Mouse (Mus musculus): ENCODE results near the gene Slc46a3. TPM values are rescaled to one million over a fixed set of nuclear protein-coding genes. Genes with fewer than 3 reads are reported as not detected.

Slc46a3 gene
- polyA plus RNA-seq (2016; fragmentation: Nextera tagmentation; extraction: Ambion mirVana), result 3.5 and 3.6 TPM in 2 replicates

GRCm38 (mm10) chr5:147894455-147895076 lies at the start of gene Slc46a3:
Slc46a3 (minus strand) TSS chr5:147894815.
- H3K27ac ChIP-seq, result no peak within 1 kb of the TSS
- peak within 1 kb of the TSS; percentile 59 for H3K9ac ChIP-seq
- peaks cover 18% of the 10 kb centered on the region for H3K4me1 ChIP-seq
- peak; percentile 99 for ATAC-seq (ENCODE audit: low FRiP score)
- peak within 1 kb of the TSS; percentile 97 for H3K4me2 ChIP-seq (replicated peaks)
- no peaks in the 10 kb centered on the region for H3K9me3 ChIP-seq (replicated peaks)
- H3K27me3 ChIP-seq, result peaks cover 24% of the 10 kb centered on the region
- WGBS, result under 1% methylated on average over 47 of the region's 47 CpGs
- no peaks in the 10 kb centered on the region for H3K36me3 ChIP-seq
- H3K4me3 ChIP-seq, result peak within 1 kb of the TSS; percentile 67

- Histone ChIP-seq H3K27ac (no peak overlapping the region), H3K9me3 (replicated peaks) (no peaks in the 10 kb centered on the region), H3K4me1 (no peaks in the 10 kb centered on the region), H3K27me3 (no peaks in the 10 kb centered on the region), H3K36me3 (no peaks in the 10 kb centered on the region), H3K9ac (no peak overlapping the region), H3K4me2 (replicated peaks) (no peak overlapping the region), H3K4me3 (no peak overlapping the region)
- ATAC-seq (ENCODE audit: low FRiP score), result no peak
- WGBS, result 85% methylated on average over 5 of the region's 5 CpGs
These were observed 44.6 kb upstream of the Slc46a3 start for GRCm38 (mm10) chr5:147939226-147939625.

GRCm38 (mm10) chr5:147935096-147935495 lies 40.5 kb upstream of the Slc46a3 start:
- no peak overlapping the region for H3K9ac ChIP-seq
- H3K4me2 ChIP-seq (replicated peaks), result no peak overlapping the region
- ATAC-seq (ENCODE audit: low FRiP score), result no peak
- H3K9me3 ChIP-seq (replicated peaks), result no peaks in the 10 kb centered on the region
- H3K4me3 ChIP-seq, result no peak overlapping the region
- H3K36me3 ChIP-seq, result no peaks in the 10 kb centered on the region
- no peaks in the 10 kb centered on the region for H3K4me1 ChIP-seq
- 92% methylated on average over 13 of the region's 13 CpGs for WGBS
- H3K27ac ChIP-seq, result no peak overlapping the region
- no peaks in the 10 kb centered on the region for H3K27me3 ChIP-seq

GRCm38 (mm10) chr5:147928668-147929497 lies 34.3 kb upstream of the Slc46a3 start:
- Histone ChIP-seq H3K4me2 (replicated peaks) (no peak overlapping the region), H3K9me3 (replicated peaks) (no peaks in the 10 kb centered on the region), H3K36me3 (no peaks in the 10 kb centered on the region), H3K4me3 (no peak overlapping the region), H3K27ac (no peak overlapping the region), H3K9ac (no peak overlapping the region), H3K4me1 (no peaks in the 10 kb centered on the region), H3K27me3 (no peaks in the 10 kb centered on the region)
- ATAC-seq (ENCODE audit: low FRiP score), result no peak
- WGBS, result 79% methylated on average over 7 of the region's 7 CpGs

- Histone ChIP-seq H3K36me3 (no peaks in the 10 kb centered on the region), H3K4me3 (no peak overlapping the region), H3K27me3 (no peaks in the 10 kb centered on the region), H3K9me3 (replicated peaks) (no peaks in the 10 kb centered on the region), H3K9ac (no peak overlapping the region), H3K4me2 (replicated peaks) (no peak overlapping the region), H3K27ac (no peak overlapping the region), H3K4me1 (no peaks in the 10 kb centered on the region)
- 66% methylated on average over 15 of the region's 15 CpGs for WGBS
- no peak for ATAC-seq (ENCODE audit: low FRiP score)
These were observed 31.5 kb upstream of the Slc46a3 start for GRCm38 (mm10) chr5:147925935-147926604.

GRCm38 (mm10) chr5:147924621-147925020 lies 30.0 kb upstream of the Slc46a3 start:
- ATAC-seq (ENCODE audit: low FRiP score), result no peak

GRCm38 (mm10) chr5:147918044-147918846 lies 23.6 kb upstream of the Slc46a3 start:
- Histone ChIP-seq H3K4me3 (no peak overlapping the region), H3K27me3 (no peaks in the 10 kb centered on the region), H3K36me3 (no peaks in the 10 kb centered on the region), H3K27ac (no peak overlapping the region), H3K9me3 (replicated peaks) (no peaks in the 10 kb centered on the region), H3K9ac (no peak overlapping the region), H3K4me1 (peaks cover 5% of the 10 kb centered on the region), H3K4me2 (replicated peaks) (no peak overlapping the region)
- no peak for ATAC-seq (ENCODE audit: low FRiP score)
- WGBS, result 84% methylated on average over 17 of the region's 17 CpGs

More at GRCm38 (mm10) chr5:147924621-147925020, 30.0 kb upstream of the Slc46a3 start:
- no peak overlapping the region for H3K9ac ChIP-seq
- no peak overlapping the region for H3K4me2 ChIP-seq (replicated peaks)
- no peaks in the 10 kb centered on the region for H3K9me3 ChIP-seq (replicated peaks)
- WGBS, result 86% methylated on average over 5 of the region's 5 CpGs
- H3K4me3 ChIP-seq, result no peak overlapping the region
- H3K4me1 ChIP-seq, result no peaks in the 10 kb centered on the region
- no peaks in the 10 kb centered on the region for H3K27me3 ChIP-seq
- H3K27ac ChIP-seq, result no peak overlapping the region
- H3K36me3 ChIP-seq, result no peaks in the 10 kb centered on the region

- no peaks in the 10 kb centered on the region for H3K27me3 ChIP-seq
- no peak for ATAC-seq (ENCODE audit: low FRiP score)
- 86% methylated on average over 9 of the region's 9 CpGs for WGBS
- no peak overlapping the region for H3K27ac ChIP-seq
- H3K9me3 ChIP-seq (replicated peaks), result no peaks in the 10 kb centered on the region
- H3K9ac ChIP-seq, result no peak overlapping the region
- H3K36me3 ChIP-seq, result no peaks in the 10 kb centered on the region
- H3K4me3 ChIP-seq, result no peak overlapping the region
- H3K4me2 ChIP-seq (replicated peaks), result no peak overlapping the region
- H3K4me1 ChIP-seq, result peaks cover 6% of the 10 kb centered on the region
These were observed 21.6 kb upstream of the Slc46a3 start for GRCm38 (mm10) chr5:147916171-147916570.

- WGBS, result 59% methylated on average over 6 of the region's 6 CpGs
- Histone ChIP-seq H3K4me3 (no peak overlapping the region), H3K27ac (no peak overlapping the region), H3K9ac (no peak overlapping the region), H3K27me3 (no peaks in the 10 kb centered on the region), H3K9me3 (replicated peaks) (no peaks in the 10 kb centered on the region), H3K4me2 (replicated peaks) (no peak overlapping the region), H3K4me1 (peaks cover 6% of the 10 kb centered on the region), H3K36me3 (no peaks in the 10 kb centered on the region)
- no peak for ATAC-seq (ENCODE audit: low FRiP score)
These were observed 20.5 kb upstream of the Slc46a3 start for GRCm38 (mm10) chr5:147915038-147915566.

GRCm38 (mm10) chr5:147913241-147913842 lies 18.7 kb upstream of the Slc46a3 start:
- no peaks in the 10 kb centered on the region for H3K9me3 ChIP-seq (replicated peaks)
- no peaks in the 10 kb centered on the region for H3K27me3 ChIP-seq
- 45% methylated on average over 14 of the region's 14 CpGs for WGBS
- H3K4me3 ChIP-seq, result no peak overlapping the region
- H3K9ac ChIP-seq, result no peak overlapping the region
- H3K27ac ChIP-seq, result no peak overlapping the region; the same call in 1 of the 2 replicates
- no peaks in the 10 kb centered on the region for H3K36me3 ChIP-seq
- peaks cover 6% of the 10 kb centered on the region for H3K4me1 ChIP-seq
- H3K4me2 ChIP-seq (replicated peaks), result no peak overlapping the region
- no peak for ATAC-seq (ENCODE audit: low FRiP score)

- WGBS, result 83% methylated on average over 5 of the region's 5 CpGs
- ATAC-seq (ENCODE audit: low FRiP score), result no peak
These were observed 17.1 kb upstream of the Slc46a3 start for GRCm38 (mm10) chr5:147911744-147912143.

More at GRCm38 (mm10) chr5:147911744-147912143, 17.1 kb upstream of the Slc46a3 start:
- Histone ChIP-seq H3K4me1 (peaks cover 6% of the 10 kb centered on the region), H3K9ac (no peak overlapping the region), H3K27ac (no peak overlapping the region), H3K9me3 (replicated peaks) (no peaks in the 10 kb centered on the region), H3K27me3 (no peaks in the 10 kb centered on the region), H3K4me3 (no peak overlapping the region), H3K4me2 (replicated peaks) (no peak overlapping the region), H3K36me3 (no peaks in the 10 kb centered on the region)

All from hindbrain, embryonic 12.5 days (tissue).